Mouse (Mus musculus) embryonic facial prominence, embryonic 13.5 days (tissue): ENCODE results near the gene Trim75. TPM values are rescaled to one million over a fixed set of nuclear protein-coding genes. Genes with fewer than 3 reads are reported as not detected.

Experiments
- ATAC-seq: fragments of 200-750 bp; cut with Nextera tagmentation; 2 replicates; pipeline ENCODE4 v1.8.0; 2017; ENCODE audit warnings: low read depth; ENCODE audit not compliant: insufficient number of reproducible peaks, insufficient read depth, low FRiP score, low TSS enrichment
- H3K27ac ChIP-seq: fragments of 300-500 bp; sonication (generic); 2 replicates; pipeline ENCODE4 v1.5.1; 2015; ENCODE audit warnings: moderate library complexity, mild to moderate bottlenecking, inconsistent platforms
- H3K27me3 ChIP-seq: fragments of 300-500 bp; sonication (generic); 2 replicates; pipeline ENCODE4 v1.6.1; 2015; ENCODE audit warnings: mild to moderate bottlenecking, inconsistent platforms
- H3K36me3 ChIP-seq: fragments of 300-500 bp; sonication (generic); 2 replicates; pipeline ENCODE4 v1.6.1; 2015; ENCODE audit warnings: mild to moderate bottlenecking, inconsistent platforms
- H3K4me1 ChIP-seq: fragments of 300-500 bp; sonication (generic); 2 replicates; pipeline ENCODE4 v1.6.1; 2015; ENCODE audit warnings: inconsistent platforms
- H3K4me2 ChIP-seq: fragments of 300-500 bp; sonication (generic); 2 replicates; pipeline ENCODE4 v1.6.1; 2015; ENCODE audit warnings: moderate library complexity, mild to moderate bottlenecking, inconsistent platforms
- H3K4me3 ChIP-seq: fragments of 300-500 bp; sonication (generic); 2 replicates; pipeline ENCODE4 v1.5.1; 2015; ENCODE audit warnings: mild to moderate bottlenecking, inconsistent platforms
- H3K9ac ChIP-seq: fragments of 300-500 bp; sonication (generic); 2 replicates; pipeline ENCODE4 v1.6.1; 2015; ENCODE audit warnings: mild to moderate bottlenecking, inconsistent platforms
- H3K9me3 ChIP-seq: fragments of 300-500 bp; sonication (generic); 2 replicates; pipeline ENCODE4 v1.6.1; 2016; ENCODE audit warnings: inconsistent platforms
- WGBS: fragments of 180-500 bp; shearing (Covaris S2); methylation state at CpG from one replicate; pipeline ENCODE4 v1.1.7; 2015; ENCODE audit warnings: mixed read lengths; 5-methylcytosine and 5-hydroxymethylcytosine counted together
- polyA plus RNA-seq: library from polyadenylated mRNA; unstranded; fragments of >200 nt; fragmentation: Nextera tagmentation; extraction: Ambion mirVana; gene quantifications from 2 replicates; pipeline ENCODE4 v1.2.1, GENCODE M21; 2015

Trim75 gene
- polyA plus RNA-seq, 1 experiment from 2014 or later, result not detected

GRCm38 (mm10) chr8:64998806-64999365, 11.3 kb upstream of the Trim75 start:
- no peaks in the 10 kb centered on the region for H3K4me1 ChIP-seq
- no peaks in the 10 kb centered on the region for H3K36me3 ChIP-seq
- H3K27me3 ChIP-seq, result no peaks in the 10 kb centered on the region
- H3K9ac ChIP-seq, result no peak overlapping the region
- no peak overlapping the region for H3K27ac ChIP-seq
- no peak for ATAC-seq
- H3K4me3 ChIP-seq, result no peak overlapping the region
- WGBS, result 64% methylated on average over 4 of the region's 4 CpGs
- H3K9me3 ChIP-seq, result no peaks in the 10 kb centered on the region
- H3K4me2 ChIP-seq, result no peak overlapping the region

- Histone ChIP-seq H3K27me3 (no peaks in the 10 kb centered on the region), H3K4me1 (no peaks in the 10 kb centered on the region), H3K9me3 (no peaks in the 10 kb centered on the region), H3K4me3 (no peak overlapping the region), H3K27ac (no peak overlapping the region), H3K9ac (no peak overlapping the region), H3K36me3 (no peaks in the 10 kb centered on the region), H3K4me2 (no peak overlapping the region)
- WGBS, result 78% methylated on average over 20 of the region's 20 CpGs
- ATAC-seq, result no peak
Measured at GRCm38 (mm10) chr8:64983150-64983897, 4.3 kb downstream of the Trim75 start.

- Histone ChIP-seq H3K27ac (no peak overlapping the region), H3K9ac (no peak overlapping the region), H3K4me3 (no peak overlapping the region), H3K27me3 (no peaks in the 10 kb centered on the region), H3K36me3 (peaks cover 19% of the 10 kb centered on the region), H3K4me2 (no peak overlapping the region), H3K4me1 (no peaks in the 10 kb centered on the region), H3K9me3 (no peaks in the 10 kb centered on the region)
- ATAC-seq, result no peak
Measured at GRCm38 (mm10) chr8:64962836-64963235, 24.8 kb downstream of the Trim75 start.

- Histone ChIP-seq H3K4me1 (no peaks in the 10 kb centered on the region), H3K4me3 (no peak overlapping the region), H3K9me3 (no peaks in the 10 kb centered on the region), H3K27ac (no peak overlapping the region), H3K9ac (no peak overlapping the region), H3K27me3 (no peaks in the 10 kb centered on the region), H3K4me2 (no peak overlapping the region), H3K36me3 (peaks cover 18% of the 10 kb centered on the region)
- ATAC-seq, result no peak
- WGBS, result 85% methylated on average over 9 of the region's 9 CpGs
Measured at GRCm38 (mm10) chr8:64959025-64959424, 28.6 kb downstream of the Trim75 start.

GRCm38 (mm10) chr8:64952101-64952500, 35.5 kb downstream of the Trim75 start:
- Histone ChIP-seq H3K4me3 (no peak overlapping the region), H3K36me3 (no peaks in the 10 kb centered on the region), H3K27ac (no peak overlapping the region), H3K27me3 (no peaks in the 10 kb centered on the region), H3K4me2 (no peak overlapping the region), H3K9me3 (no peaks in the 10 kb centered on the region), H3K4me1 (peaks cover 2% of the 10 kb centered on the region; the same call in 1 of the 2 replicates), H3K9ac (no peak overlapping the region)
- WGBS, result 79% methylated on average over 6 of the region's 6 CpGs
- ATAC-seq, result no peak

GRCm38 (mm10) chr8:64948371-64948770, 39.3 kb downstream of the Trim75 start:
- Histone ChIP-seq H3K9me3 (no peaks in the 10 kb centered on the region), H3K27ac (no peak overlapping the region), H3K27me3 (peaks cover 8% of the 10 kb centered on the region), H3K9ac (no peak overlapping the region), H3K4me2 (no peak overlapping the region), H3K4me1 (peaks cover 5% of the 10 kb centered on the region; the same call in 1 of the 2 replicates), H3K36me3 (no peaks in the 10 kb centered on the region), H3K4me3 (no peak overlapping the region)
- ATAC-seq, result no peak
- WGBS, result 83% methylated on average over 1 of the region's 1 CpGs

- Histone ChIP-seq H3K4me1 (peaks cover 5% of the 10 kb centered on the region; the same call in 1 of the 2 replicates), H3K27me3 (peaks cover 15% of the 10 kb centered on the region), H3K4me2 (peak overlapping the region; percentile 67), H3K27ac (peak overlapping the region; percentile 69), H3K9ac (peak overlapping the region; percentile 76), H3K4me3 (peak overlapping the region; percentile 81), H3K9me3 (no peaks in the 10 kb centered on the region), H3K36me3 (no peaks in the 10 kb centered on the region)
- peak; percentile 12; the same call in 1 of the 2 replicates for ATAC-seq
- WGBS, result 9% methylated on average over 10 of the region's 10 CpGs
Measured at GRCm38 (mm10) chr8:64947698-64948034, 40.0 kb downstream of the Trim75 start.

GRCm38 (mm10) chr8:64946820-64947697, 40.6 kb downstream of the Trim75 start, which contains the start of gene Tmem192:
TSS of gene Tmem192 (plus strand) at chr8:64947185.
- peak; percentile 91 for ATAC-seq
- WGBS, result 2% methylated on average over 67 of the region's 73 CpGs
- H3K4me3 ChIP-seq, result peak within 1 kb of the TSS; percentile 81
- H3K4me1 ChIP-seq, result peaks cover 5% of the 10 kb centered on the region; the same call in 1 of the 2 replicates
- peak within 1 kb of the TSS; percentile 67 for H3K4me2 ChIP-seq
- H3K9me3 ChIP-seq, result no peaks in the 10 kb centered on the region
- H3K27me3 ChIP-seq, result peaks cover 19% of the 10 kb centered on the region
- H3K36me3 ChIP-seq, result no peaks in the 10 kb centered on the region
- H3K9ac ChIP-seq, result peak within 1 kb of the TSS; percentile 76
- peak within 1 kb of the TSS; percentile 69 for H3K27ac ChIP-seq

GRCm38 (mm10) chr8:64946441-64946819, 41.2 kb downstream of the Trim75 start:
- Histone ChIP-seq H3K4me1 (peaks cover 5% of the 10 kb centered on the region; the same call in 1 of the 2 replicates), H3K27ac (no peak overlapping the region), H3K36me3 (no peaks in the 10 kb centered on the region), H3K4me2 (peak overlapping the region; percentile 67), H3K9ac (no peak overlapping the region), H3K27me3 (peaks cover 24% of the 10 kb centered on the region), H3K4me3 (peak overlapping the region; percentile 81), H3K9me3 (no peaks in the 10 kb centered on the region)
- 53% methylated on average over 8 of the region's 8 CpGs for WGBS
- ATAC-seq, result no peak

- Histone ChIP-seq H3K27ac (no peak overlapping the region), H3K9me3 (no peaks in the 10 kb centered on the region), H3K4me3 (no peak overlapping the region), H3K4me2 (no peak overlapping the region), H3K9ac (no peak overlapping the region), H3K36me3 (no peaks in the 10 kb centered on the region), H3K4me1 (peaks cover 5% of the 10 kb centered on the region; the same call in 1 of the 2 replicates), H3K27me3 (peaks cover 24% of the 10 kb centered on the region)
- 63% methylated on average over 7 of the region's 7 CpGs for WGBS
- ATAC-seq, result no peak
Measured at GRCm38 (mm10) chr8:64945606-64946005, 42.0 kb downstream of the Trim75 start.

GRCm38 (mm10) chr8:64944831-64945230, 42.8 kb downstream of the Trim75 start:
- no peak for ATAC-seq
- no peak overlapping the region for H3K27ac ChIP-seq
- H3K4me1 ChIP-seq, result peaks cover 5% of the 10 kb centered on the region; the same call in 1 of the 2 replicates
- peaks cover 24% of the 10 kb centered on the region for H3K27me3 ChIP-seq
- no peaks in the 10 kb centered on the region for H3K36me3 ChIP-seq
- H3K4me3 ChIP-seq, result no peak overlapping the region
- no peak overlapping the region for H3K9ac ChIP-seq
- 27% methylated on average over 5 of the region's 5 CpGs for WGBS
- no peak overlapping the region for H3K4me2 ChIP-seq
- no peaks in the 10 kb centered on the region for H3K9me3 ChIP-seq
